Mouse (Mus musculus) regulatory T cell (primary cell): ENCODE measurements around the gene Vat1l.

ENCODE experiments used
- in situ Hi-C: fragments of 300-600 bp; cut with MboI, MseI; formaldehyde crosslinking; loops from one replicate; pipeline ENCODE4 v1.15.1; 2025; ENCODE audit warnings: high pct_unique_total_duplicates

The Vat1l gene

DNA sequence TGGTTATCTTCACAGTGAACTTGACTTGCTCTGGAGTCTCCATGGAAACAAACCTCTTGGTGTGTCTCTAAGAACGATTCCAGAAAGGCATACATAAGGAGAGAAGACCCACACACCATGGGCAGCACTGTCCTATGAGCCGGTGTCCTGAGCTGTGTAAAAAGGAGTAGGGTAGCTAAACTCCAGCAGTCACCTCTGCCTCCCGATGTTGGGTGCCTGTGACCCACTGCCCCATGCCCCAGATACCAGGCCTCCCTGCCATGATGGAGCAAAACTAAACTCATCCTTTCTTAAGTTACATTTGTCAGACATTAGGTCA lies 90.3 kb downstream of the Vat1l start:
- in situ Hi-C loops, result no loop called here

DNA sequence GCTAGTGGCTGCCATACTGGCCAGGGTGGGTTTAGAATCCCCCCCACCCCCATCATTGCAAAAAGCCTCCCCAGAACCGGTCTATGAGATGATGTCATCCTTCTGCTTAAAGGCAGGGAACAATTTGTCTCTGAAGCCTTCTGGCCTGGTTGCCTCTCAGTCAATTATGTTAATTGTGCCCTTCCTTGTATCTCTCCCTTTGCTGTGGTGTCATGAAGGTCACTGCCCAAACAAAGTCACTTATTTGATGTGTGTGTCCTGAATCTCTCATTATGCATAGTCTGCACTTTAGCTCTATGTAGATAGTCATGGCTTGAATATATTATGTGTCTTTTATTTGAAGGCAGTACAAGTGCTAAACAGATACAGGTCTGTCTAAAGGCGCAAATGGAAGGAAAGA lies 92.8 kb downstream of the Vat1l start:
- in situ Hi-C loops, result no loop called here

DNA sequence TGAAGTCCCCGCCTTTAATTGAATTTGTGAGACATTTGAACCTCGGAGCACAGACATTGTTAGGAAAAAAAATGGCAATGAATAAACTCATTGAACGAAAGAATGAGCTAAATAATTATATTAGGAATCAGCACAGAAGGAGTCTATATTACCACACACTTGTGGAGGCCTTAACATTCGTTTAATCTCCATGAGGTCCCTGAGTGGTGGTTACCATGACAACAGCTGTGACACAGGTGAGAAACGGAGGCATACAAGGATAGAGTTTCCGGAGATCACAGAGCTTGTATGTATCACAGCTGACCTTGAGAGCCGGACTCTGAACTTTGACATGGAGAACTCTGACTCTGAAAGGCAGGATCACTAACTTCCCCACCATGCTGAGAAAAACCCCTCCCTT lies 94.7 kb downstream of the Vat1l start:
- in situ Hi-C loops, result no loop called here

DNA sequence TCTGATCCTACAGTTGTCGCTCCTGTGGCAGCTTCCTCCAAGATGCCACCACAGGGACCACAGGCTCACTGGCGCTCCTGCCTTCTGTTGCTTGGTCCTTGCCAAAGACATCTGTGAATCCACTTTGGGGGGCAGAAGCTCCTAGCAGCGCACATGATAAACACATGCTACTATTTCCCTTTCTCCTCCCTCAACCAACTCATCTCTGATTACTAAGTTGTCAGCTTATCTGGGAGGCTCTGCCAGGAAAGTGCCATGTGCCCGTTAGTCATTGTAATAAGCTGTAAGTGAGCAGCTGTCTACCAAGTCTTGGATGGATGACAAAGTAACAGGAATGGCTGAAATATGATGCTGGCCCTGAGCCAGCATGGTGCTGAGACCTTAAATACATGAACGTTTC lies 100.9 kb downstream of the Vat1l start:
- in situ Hi-C loops, result no loop called here

DNA sequence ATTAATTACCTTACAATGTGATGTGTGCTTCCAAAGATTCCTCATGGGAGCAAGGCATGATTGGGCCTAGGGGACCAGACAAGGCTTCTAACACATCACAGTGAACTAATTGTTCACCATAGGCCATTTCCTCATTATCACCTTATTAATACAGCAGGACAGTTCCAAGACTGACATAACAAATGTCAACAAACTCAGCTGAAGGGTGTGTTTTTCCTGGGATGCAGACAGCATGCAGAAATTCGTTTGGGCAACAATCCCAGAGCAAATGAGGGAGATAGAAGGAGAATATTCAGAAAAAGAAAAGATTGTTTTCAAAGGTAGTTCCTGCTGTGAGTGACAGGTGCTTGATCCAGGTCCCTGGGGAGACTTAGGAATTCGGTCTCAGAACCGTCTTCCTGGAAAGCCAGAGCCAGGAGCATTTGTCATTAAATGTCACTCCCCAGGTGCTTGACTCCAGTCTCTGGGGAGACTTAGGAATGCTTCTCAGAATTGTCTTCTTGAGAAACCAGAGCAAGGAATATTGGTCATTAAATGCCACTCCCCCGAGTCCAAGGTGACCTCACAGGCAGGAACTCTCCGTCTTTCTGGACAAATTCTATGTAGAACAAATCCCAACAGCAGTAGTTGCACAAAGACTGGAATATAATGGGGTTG lies 109.4 kb downstream of the Vat1l start:
- in situ Hi-C loops, result no loop called here

DNA sequence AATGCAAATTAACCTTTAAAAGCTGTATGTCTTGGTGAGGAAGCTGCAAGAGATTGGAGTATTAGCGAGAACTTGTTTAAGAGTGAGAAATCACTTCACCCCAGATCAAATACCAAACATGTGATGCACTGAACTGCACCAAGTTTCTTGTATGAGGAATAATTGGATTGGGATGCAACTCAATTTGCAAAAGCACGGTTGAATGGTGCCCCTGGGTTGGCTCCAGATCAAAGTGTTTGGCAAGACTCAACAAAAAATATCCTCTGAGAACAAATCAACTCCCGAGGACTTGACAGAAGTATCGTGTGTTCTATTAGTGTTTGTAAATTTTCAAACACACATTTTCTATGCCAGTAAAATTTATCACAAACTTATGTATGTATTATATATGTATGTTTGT lies 112.7 kb downstream of the Vat1l start:
- in situ Hi-C loops, result no loop called here

DNA sequence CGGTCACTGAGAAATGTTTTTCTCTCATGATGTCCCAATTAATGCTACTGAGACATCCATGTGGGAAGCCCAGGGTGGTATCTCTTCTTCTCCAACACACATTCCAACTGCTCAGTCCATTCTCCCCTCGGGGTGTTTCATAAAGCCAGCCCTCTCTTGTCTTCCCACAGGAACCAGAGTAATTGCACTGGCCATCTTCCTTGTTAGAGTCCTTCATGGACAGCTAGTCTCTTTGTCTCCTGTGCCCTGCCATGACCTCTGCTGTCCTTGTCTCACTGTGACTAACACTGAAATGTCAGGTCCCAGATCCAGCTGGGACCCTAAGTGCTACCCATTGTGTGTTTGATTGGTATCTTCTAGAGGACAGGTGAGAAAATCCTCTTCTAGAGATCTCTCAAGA lies 116.7 kb downstream of the Vat1l start:
- in situ Hi-C loops, result no loop called here

DNA sequence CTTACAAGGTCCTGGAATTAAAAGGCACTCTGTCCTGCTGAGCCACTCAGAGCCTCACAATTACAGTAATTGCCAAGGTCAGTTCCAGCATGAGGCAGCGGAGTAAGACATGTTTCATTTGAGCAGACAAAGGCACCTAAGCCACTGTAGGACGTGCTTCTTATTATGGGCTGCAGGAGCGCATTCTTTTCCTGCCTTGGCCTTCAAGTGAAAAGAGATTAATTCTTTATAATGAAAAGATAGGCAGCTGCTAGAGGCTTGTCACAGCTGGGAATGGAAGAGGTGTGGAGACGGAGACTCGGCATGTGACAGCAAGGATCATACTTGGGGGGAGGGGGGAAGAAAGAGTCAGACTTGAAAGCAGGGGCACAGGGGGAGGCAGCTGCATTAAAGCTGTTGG lies 126.5 kb downstream of the Vat1l start:
- in situ Hi-C loops, result no loop called here

DNA sequence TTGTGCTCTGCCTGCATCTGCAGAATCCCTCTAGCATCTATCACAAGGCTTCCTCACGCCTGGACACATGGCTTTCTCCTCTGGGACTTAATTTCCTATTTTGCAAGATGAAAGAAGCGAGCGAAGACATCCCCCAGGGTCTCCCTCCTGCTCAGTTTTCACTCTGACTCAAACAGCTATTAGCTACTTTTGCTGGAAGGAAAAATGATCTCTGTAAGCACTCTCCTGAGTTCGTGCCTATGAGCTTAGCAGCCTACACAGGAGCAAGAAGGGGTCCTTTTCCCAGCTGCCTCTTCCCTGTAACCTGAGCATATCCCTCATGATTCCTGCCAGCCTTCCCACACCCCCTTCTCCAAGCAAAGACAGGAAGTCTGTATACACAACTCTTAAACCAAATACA lies 127.5 kb downstream of the Vat1l start:
- in situ Hi-C loops, result no loop called here

DNA sequence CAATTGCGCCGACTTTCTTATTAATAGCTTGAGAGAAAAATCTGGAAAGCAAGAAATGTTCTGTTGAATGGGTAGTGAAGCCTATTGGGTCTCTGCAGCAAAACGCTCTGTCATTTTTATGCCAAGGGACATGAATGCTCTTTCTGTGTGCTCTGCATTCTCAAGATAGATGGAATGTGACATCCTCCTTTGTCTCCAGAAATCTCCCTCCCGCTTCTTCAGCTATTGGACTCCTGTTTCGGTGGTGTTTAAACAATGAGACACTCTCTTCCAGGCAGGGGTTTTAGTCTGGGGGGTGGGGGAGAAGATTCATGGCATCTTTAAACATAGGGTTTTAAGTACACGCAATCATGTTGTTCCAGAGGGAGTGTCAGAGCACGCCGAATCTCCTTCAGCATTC lies 130.3 kb downstream of the Vat1l start:
- in situ Hi-C loops, result no loop called here

DNA sequence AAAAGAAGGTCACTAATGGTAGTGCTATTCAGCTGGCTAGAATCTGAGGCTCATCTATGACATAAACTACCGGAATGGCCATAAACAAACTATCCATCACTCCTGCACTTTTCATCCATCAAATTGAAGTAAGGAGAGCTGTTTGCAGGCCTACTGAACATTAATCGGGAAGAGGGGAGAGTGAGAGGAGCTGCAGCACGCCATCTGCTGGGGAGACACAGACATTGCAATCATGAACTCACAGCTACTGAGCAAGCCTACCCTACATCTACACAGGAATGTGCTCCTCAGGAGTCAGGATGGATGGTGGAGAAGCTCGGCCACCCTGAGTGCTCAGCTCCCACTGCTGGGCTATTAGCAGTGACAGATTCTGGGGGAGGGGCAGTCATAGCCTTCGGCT lies 136.9 kb downstream of the Vat1l start:
- in situ Hi-C loops, result no loop called here

DNA sequence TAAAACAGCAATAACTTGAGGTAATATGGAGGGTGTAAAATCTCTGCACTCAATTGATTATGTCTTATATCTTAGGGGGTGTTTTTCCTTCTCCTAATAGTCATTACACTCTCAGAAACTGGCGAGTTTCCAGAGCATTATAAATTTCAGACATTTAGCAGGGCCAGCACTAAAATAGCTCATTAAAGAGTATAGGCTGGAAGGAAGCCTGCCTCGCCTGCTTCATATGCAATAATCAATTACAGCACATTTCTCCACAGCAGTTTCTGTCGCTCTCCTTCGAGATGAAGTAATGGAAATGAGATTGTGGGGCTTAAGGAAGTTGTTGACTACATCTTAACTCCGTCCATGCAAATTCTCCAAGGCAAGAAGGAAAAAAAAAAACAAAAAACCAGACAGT lies 139.4 kb downstream of the Vat1l start:
- in situ Hi-C loops, result no loop called here

DNA sequence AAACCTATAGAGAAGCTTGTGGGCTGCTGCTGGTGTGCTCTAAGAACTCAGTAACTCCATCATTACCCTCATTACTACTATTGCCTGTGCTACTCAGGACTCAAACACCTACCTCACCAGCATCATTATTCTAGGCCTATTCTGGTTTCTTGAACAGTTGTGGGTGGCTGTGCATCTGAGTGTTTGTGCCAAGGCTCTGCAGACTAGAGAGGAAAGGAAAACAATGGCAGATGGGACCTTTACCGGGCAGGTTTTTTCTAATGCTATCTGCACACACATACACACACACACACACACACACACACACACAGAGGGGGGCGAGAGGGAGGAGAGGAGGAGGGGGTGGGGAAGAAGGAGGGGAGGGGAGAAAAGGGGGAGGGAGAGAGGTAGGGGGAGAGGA lies 140.6 kb downstream of the Vat1l start:
- in situ Hi-C loops, result no loop called here

DNA sequence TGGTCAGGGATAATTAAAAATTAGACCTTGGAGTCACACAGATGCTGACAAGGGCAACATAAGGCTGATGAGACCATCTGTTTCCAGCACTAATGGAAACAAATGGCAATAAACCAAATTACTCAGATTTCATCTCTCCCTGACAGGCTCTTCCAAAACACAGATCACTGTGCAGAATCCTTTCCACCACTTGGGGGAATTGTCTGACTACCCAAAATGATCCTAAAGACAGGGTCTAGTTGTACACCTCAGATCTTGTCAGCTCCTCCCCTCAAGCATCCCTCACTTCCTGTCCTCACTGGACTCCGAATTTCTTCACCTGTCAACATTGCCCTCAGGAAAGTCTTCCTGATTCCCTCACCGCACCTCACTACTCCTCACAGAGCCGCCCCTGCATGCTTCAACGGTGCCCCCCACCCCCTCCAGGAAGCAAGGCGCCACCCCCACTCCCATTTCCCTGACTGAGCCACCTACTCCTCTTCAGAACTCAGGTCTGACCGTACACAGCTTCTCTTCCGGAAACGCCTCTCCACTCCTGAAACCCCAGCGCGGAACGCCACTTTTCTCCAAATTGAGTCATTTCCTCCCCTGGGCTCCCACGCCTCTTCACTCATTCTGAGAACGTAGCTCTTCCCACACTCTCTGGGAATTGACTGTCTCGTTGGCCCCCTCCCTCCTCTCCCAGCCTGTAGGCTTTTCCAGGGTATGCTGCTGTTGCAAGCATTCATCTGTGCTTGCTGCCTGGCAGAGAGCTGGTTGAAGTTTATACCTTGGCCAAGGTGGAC lies 146.4 kb downstream of the Vat1l start:
- in situ Hi-C loops, result no loop called here

DNA sequence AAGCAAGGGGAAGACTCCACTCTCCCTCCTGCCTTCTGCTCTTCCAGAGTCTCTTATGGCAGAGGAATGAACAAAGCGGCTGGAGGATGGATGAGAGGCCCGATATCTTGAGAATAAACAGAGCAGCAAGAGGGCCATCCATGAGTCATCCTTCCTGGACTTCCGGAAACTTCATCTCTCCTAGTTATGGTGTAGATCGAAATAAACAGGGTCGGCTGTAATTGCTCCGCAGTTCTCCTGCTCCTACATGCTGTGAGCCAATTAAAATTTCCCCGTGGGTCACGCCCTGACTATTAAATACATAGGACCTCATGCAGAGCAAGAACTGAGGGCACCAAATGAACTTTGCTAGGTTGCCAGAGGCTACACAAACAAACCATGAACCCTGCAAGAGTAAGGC lies 155.1 kb downstream of the Vat1l start:
- in situ Hi-C loops, result loop anchor here (5.0 to 10.0 kb wide), 2 partner anchors 278 to 696 kb away; no protein-coding TSS in a partner anchor

DNA sequence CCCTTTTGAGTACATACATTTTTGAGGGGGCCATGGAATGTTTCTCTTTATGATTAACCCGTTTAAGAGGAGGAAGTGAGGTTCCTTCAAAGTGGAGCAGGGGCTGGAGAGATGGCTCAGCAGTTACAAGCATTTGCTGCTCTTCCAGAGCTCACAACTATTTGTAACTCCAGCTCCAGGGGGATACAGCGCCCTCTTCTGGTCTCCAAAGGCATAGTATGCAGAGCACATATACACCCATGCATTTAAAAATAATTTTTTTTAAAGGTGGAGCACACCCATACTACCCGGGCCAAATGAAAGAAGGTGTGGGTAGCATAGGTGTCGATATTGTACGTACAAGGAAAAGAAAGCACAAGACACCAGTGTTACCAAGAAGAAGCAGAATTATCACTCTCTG lies 157.8 kb downstream of the Vat1l start:
- in situ Hi-C loops, result loop anchor here (5.0 to 10.0 kb wide), 2 partner anchors 281 to 698 kb away; no protein-coding TSS in a partner anchor

DNA sequence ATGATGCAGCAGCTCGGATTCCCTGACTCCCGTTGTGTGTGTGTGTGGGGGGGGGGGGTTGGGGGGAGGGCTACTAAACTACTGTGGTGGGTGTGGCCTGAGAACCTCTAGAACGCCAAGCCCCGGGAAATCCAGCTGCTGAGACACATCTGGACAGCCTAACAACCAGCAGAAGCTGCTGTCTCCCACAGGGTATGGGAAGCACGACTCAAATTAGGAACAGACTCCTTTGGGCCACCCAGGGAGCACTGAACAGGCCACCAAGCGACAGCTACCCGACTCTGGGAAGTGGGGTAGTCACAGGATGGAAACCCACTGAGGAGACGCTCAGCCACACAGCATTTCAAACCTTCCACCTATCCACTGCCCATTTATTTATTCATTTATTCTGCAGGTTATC lies 158.2 kb downstream of the Vat1l start:
- in situ Hi-C loops, result loop anchor here (5.0 to 10.0 kb wide), 2 partner anchors 281 to 699 kb away; no protein-coding TSS in a partner anchor

DNA sequence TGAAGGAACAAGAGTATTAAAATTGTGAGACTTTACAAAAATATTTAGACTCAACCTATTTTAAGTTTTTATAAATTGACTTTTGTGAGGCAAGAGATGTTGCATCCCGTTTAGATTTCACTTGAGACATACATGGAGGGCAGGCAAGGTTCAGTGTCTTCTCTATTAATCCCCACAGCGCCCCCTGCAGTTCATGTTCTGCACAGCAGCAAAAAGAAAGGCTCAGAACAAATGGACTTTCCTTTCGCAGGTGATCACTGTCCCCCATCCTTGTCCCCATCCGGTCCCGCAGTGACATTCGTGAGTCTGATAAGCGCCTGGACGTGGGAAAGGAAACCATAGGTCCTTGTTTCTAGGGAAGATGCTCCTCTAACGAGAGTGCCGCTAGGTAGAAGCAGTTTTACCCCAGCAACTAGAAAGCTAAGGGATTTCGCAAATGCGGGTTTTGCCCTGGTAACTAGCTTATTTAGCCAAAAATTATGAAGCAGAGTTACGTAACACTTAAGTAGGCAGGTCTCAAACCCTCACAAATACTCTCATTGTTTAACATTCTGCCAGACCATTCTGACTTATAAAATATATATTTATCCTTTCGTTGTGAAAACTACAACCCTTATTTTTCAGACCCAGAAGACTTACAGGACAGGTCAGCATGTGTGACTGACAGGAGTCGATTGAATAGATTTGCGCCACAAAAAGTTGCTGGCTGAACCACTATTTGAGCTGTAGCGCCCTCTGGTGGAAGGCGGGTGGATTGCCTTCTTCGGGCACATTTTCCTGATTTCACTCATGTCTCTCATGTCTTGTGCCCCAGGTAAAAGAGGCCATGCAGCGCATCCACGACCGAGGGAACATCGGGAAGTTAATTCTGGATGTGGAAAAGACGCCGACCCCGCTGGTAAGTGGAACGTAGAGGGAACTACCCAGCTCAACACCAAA lies 163.9 kb downstream of the Vat1l start:
- in situ Hi-C loops, result loop anchor here (10.0 kb wide), 1 partner anchor 705 kb away; no protein-coding TSS in a partner anchor

DNA sequence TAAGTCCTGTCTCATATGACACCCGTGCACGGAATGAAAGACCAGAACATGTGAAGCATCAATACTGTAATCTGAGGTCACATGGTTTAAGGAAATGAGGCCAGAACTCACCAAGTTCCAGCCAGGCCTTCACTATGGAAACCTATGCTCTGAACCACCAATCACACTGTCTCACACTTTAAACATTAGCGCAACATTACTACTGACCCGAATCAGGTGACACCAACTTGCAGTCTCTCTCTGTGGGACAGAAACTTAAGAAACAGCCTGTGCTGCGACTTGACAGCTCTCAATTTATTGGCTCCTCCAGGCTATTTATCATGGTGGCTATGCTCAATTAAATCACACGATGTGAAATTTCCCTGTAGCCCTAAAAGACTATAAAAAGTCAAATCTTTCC lies 169.0 kb downstream of the Vat1l start:
- in situ Hi-C loops, result no loop called here

DNA sequence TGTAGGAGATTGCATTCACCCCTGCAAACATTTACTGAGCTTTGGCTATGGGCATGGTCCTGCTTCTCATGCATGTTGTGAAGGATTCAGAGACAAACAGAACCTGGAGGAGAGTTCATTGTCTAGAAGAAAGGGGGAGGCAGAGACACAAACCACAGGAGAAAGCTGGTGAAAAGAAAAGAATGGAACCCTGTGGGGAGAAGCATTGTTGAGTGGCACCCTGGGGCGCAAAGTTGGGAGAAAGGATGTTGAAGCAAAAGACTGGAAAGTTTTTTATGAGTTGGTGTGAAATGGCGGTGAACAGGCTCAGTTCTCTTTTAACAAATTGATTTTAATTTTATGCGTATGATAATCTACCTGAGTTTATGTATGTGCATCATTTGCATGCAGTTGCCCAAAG lies 178.8 kb downstream of the Vat1l start:
- in situ Hi-C loops, result no loop called here

DNA sequence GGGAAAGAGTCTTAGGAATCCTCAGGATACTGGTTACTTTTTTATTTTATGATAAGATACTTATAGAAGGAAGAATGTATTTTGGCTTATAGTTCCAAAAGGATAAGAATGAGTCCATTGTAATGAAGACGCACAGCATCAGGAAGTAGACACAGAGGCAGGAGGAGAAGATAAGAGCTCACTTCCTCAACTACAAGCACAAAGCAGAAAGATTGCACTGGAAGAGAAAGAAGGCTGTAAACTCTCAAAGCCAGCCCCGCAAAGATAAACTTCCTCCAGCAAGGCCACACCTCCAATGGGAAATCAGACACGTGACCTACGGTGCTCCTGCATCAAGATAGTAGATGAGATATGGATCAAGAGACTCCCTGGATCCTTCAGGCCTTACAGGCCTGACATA lies 182.1 kb downstream of the Vat1l start:
- in situ Hi-C loops, result no loop called here
